Mouse (Mus musculus): ENCODE measurements at regions not wholly inside any gene's neighbourhood (a gene's known extent, or its start where the extent isn't known, plus 50 kb on each side); places are given as distances from the start of the nearest gene placed in this dataset.

DNA sequence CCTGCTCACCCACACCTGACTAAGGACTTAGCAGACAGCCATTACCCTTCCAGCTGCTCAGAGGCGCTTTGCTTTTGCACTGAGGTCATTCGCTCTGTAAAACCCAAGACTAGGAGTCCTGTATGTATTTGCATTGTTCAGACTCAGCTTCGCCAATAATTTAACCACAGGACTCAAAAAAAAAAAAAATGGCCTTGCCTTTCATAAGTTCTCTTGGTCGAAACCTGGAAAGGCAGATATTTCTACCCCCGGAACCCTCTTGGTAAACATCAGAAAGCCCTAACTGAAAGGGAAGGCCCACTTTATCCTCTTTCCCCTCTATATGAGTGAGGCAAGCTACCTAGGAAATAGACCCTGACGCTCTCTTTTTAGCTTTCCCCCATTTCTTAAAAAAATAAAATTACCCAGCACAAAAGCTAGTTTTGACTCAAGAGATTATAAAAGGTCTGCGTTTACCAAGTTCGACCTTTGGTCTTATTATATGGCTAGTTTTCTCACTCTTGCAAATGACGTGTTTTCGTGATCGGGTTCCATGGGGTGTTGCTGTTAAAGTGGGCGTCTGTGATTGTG lies 78.1 kb downstream of the Kcnrg start:
- Histone ChIP-seq H3K36me3 (no peaks in the 10 kb centered on the region), H3K4me2 (replicated peaks) (no peak overlapping the region), H3K27me3 (peaks cover 39% of the 10 kb centered on the region), H3K4me1 (peaks cover 62% of the 10 kb centered on the region), H3K27ac (replicated peaks) (no peak overlapping the region), H3K4me3 (replicated peaks) (no peak overlapping the region), H3K9ac (no peak overlapping the region), H3K9me3 (replicated peaks) (no peaks in the 10 kb centered on the region)
- 45% methylated on average over 12 of the region's 12 CpGs for WGBS
- ATAC-seq (ENCODE audit: insufficient number of reproducible peaks, low FRiP score, low TSS enrichment, low read depth) = no peak

DNA sequence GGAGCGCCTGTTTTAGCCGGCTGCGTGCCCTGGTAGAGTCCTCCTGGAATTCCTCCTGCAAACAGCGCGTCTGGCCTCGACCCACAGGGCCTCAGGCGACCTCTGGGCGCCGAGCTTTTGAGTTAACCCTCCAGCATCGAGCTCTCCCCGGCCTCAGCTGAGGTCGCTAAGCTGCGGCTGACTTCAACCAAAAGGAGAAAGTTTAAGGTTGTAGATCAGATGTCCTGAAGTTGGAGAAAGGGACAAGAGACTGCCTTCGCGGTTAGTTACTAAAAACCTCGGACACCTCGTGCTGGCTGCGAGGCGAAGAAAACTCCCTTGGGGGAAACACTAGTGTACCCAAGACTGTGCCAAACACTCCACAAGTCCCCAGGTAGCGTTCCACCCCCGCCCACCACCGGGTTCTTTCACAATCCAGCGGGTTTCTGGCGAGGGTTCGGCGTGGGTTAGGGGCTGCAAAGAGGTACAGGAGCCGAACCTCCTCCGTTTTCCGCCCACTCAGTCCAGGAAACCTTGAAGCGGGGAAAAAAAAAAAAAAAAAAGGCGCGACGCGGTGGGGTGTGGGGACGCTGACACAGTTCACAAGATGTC lies 78.9 kb downstream of the Kcnrg start:
- 7% methylated on average over 35 of the region's 35 CpGs for WGBS
- Histone ChIP-seq H3K9me3 (replicated peaks) (no peaks in the 10 kb centered on the region), H3K4me2 (replicated peaks) (peak overlapping the region; percentile 69), H3K27me3 (peaks cover 42% of the 10 kb centered on the region), H3K27ac (replicated peaks) (no peak overlapping the region), H3K36me3 (no peaks in the 10 kb centered on the region), H3K4me3 (replicated peaks) (peak overlapping the region; percentile 40), H3K9ac (0 out of 2 replicates have a peak overlapping the region, but pooled peaks have one; percentile 23), H3K4me1 (peaks cover 60% of the 10 kb centered on the region)
- no peak for ATAC-seq (ENCODE audit: insufficient number of reproducible peaks, low FRiP score, low TSS enrichment, low read depth)

GRCm38 (mm10) chr14:61686821-61687341 lies 79.6 kb downstream of the Kcnrg start:
- Histone ChIP-seq H3K9me3 (replicated peaks) (no peaks in the 10 kb centered on the region), H3K27ac (replicated peaks) (no peak overlapping the region), H3K4me3 (replicated peaks) (peak overlapping the region; percentile 40), H3K4me2 (replicated peaks) (peak overlapping the region; percentile 69), H3K4me1 (peaks cover 60% of the 10 kb centered on the region), H3K36me3 (no peaks in the 10 kb centered on the region), H3K27me3 (peaks cover 45% of the 10 kb centered on the region), H3K9ac (no peak overlapping the region)
- 0% methylated on average over 33 of the region's 33 CpGs for WGBS
- no peak for ATAC-seq (ENCODE audit: insufficient number of reproducible peaks, low FRiP score, low TSS enrichment, low read depth)

- Histone ChIP-seq H3K9ac (no peak overlapping the region), H3K9me3 (replicated peaks) (no peaks in the 10 kb centered on the region), H3K4me2 (replicated peaks) (peak overlapping the region; percentile 69), H3K27ac (replicated peaks) (no peak overlapping the region), H3K36me3 (no peaks in the 10 kb centered on the region), H3K4me3 (replicated peaks) (peak overlapping the region; percentile 40), H3K4me1 (peaks cover 60% of the 10 kb centered on the region), H3K27me3 (peaks cover 45% of the 10 kb centered on the region)
- ATAC-seq (ENCODE audit: insufficient number of reproducible peaks, low FRiP score, low TSS enrichment, low read depth) = no peak
- 2% methylated on average over 15 of the region's 15 CpGs for WGBS
These were observed 80.2 kb downstream of the Kcnrg start for GRCm38 (mm10) chr14:61687346-61688012.

GRCm38 (mm10) chr14:61688013-61688520 lies 80.8 kb downstream of the Kcnrg start:
- Histone ChIP-seq H3K4me1 (peaks cover 55% of the 10 kb centered on the region), H3K27me3 (peaks cover 45% of the 10 kb centered on the region), H3K4me2 (replicated peaks) (no peak overlapping the region), H3K4me3 (replicated peaks) (0 out of 2 replicates have a peak overlapping the region, but pooled peaks have one; percentile 40), H3K9me3 (replicated peaks) (no peaks in the 10 kb centered on the region), H3K27ac (replicated peaks) (no peak overlapping the region), H3K9ac (no peak overlapping the region), H3K36me3 (no peaks in the 10 kb centered on the region)
- 8% methylated on average over 11 of the region's 11 CpGs for WGBS
- no peak for ATAC-seq (ENCODE audit: insufficient number of reproducible peaks, low FRiP score, low TSS enrichment, low read depth)

DNA sequence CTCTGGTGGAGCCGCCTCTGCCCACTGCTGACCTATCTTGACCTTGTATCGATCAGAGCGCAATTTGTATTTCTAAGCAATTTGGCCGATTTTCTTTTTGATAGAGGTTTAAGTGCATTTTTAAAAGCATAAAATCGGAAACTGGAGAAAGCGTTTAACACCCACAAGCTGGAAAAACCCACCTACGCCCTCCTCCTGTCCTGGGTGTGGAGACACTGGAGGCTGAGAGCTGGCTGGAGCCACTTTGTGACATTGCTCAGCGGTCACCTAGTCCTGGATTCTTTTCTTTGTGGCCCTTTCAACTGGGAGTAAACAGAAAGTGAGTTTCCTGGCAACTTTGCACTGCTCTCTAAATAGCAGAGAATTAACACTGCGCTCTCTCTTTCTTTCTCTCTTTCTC lies 81.4 kb downstream of the Kcnrg start:
- peaks cover 45% of the 10 kb centered on the region for H3K27me3 ChIP-seq
- H3K36me3 ChIP-seq = no peaks in the 10 kb centered on the region
- H3K4me2 ChIP-seq (replicated peaks) = peak overlapping the region; percentile 49
- ATAC-seq (ENCODE audit: insufficient number of reproducible peaks, low FRiP score, low TSS enrichment, low read depth) = no peak
- H3K27ac ChIP-seq (replicated peaks) = no peak overlapping the region
- 0 out of 2 replicates have a peak overlapping the region, but pooled peaks have one; percentile 9 for H3K4me3 ChIP-seq (replicated peaks)
- 7% methylated on average over 9 of the region's 9 CpGs for WGBS
- no peak overlapping the region for H3K9ac ChIP-seq
- H3K9me3 ChIP-seq (replicated peaks) = no peaks in the 10 kb centered on the region
- H3K4me1 ChIP-seq = peaks cover 49% of the 10 kb centered on the region

GRCm38 (mm10) chr14:61689281-61689680 lies 82.0 kb downstream of the Kcnrg start:
- H3K4me1 ChIP-seq = peaks cover 43% of the 10 kb centered on the region
- H3K27ac ChIP-seq (replicated peaks) = no peak overlapping the region
- H3K27me3 ChIP-seq = peaks cover 40% of the 10 kb centered on the region
- peak overlapping the region; percentile 49 for H3K4me2 ChIP-seq (replicated peaks)
- no peaks in the 10 kb centered on the region for H3K9me3 ChIP-seq (replicated peaks)
- no peak for ATAC-seq (ENCODE audit: insufficient number of reproducible peaks, low FRiP score, low TSS enrichment, low read depth)
- H3K9ac ChIP-seq = no peak overlapping the region
- H3K36me3 ChIP-seq = no peaks in the 10 kb centered on the region
- H3K4me3 ChIP-seq (replicated peaks) = peak overlapping the region; percentile 31
- WGBS = 3% methylated on average over 21 of the region's 21 CpGs

- H3K4me1 ChIP-seq = peaks cover 38% of the 10 kb centered on the region
- ATAC-seq (ENCODE audit: insufficient number of reproducible peaks, low FRiP score, low TSS enrichment, low read depth) = no peak
- no peak overlapping the region for H3K27ac ChIP-seq (replicated peaks)
- 37% methylated on average over 24 of the region's 24 CpGs for WGBS
- H3K36me3 ChIP-seq = no peaks in the 10 kb centered on the region
- H3K4me3 ChIP-seq (replicated peaks) = peak overlapping the region; percentile 31
- peak overlapping the region; percentile 49 for H3K4me2 ChIP-seq (replicated peaks)
- H3K9ac ChIP-seq = no peak overlapping the region
- peaks cover 35% of the 10 kb centered on the region for H3K27me3 ChIP-seq
- H3K9me3 ChIP-seq (replicated peaks) = no peaks in the 10 kb centered on the region
These were observed 82.5 kb downstream of the Kcnrg start for GRCm38 (mm10) chr14:61689776-61690175.

DNA sequence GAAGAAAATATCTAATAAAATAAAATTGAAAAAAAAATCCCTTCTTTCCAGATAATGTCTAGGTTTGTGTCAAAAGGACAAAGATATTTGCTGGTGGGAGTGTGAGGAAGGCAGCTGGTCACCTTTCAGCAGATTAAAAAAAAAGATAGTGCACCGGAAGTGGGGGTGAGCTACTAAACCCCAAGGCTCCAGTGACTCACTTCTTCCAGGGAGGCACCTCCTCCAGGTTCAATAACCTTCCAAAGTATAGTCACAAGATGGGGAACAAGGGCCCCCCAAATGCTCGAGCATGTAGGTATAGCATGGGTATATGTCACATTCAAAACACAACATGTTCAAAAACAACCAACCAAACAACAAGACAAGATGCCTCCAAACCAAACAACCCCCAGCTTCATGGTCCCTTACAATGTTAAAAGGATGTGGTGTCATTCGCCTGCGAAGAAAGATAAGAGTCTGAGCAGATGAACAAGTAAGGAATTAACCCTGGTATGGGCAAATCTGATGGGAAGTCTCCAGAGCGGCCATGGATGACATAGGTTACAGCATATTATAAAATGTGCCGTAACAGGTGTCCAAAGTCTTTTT lies 84.6 kb downstream of the Kcnrg start:
- ATAC-seq (ENCODE audit: insufficient number of reproducible peaks, low FRiP score, low TSS enrichment, low read depth) = no peak

DNA sequence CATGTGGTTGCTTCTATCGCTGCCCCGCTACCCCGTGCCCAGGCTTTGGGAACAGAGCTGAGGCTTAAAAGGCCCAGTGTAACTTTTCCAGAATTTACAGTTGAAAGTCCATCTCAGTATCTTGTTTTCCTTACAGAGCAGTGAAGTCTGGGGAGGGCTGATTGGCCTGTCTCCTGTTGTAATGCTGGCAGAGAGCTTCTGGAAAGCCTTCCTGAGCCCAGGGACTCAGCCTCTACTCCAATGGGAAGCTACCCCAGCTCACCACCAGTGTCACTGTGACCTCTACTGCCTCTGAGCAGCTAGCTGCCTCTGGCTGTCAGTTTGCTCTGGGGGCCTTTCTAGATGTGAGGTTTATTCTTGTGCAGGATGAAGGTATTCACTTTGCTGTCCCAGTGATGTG lies 87.5 kb downstream of the Kcnrg start:
- Histone ChIP-seq H3K4me3 (replicated peaks) (no peak overlapping the region), H3K9me3 (replicated peaks) (no peaks in the 10 kb centered on the region), H3K4me2 (replicated peaks) (no peak overlapping the region), H3K27ac (replicated peaks) (no peak overlapping the region), H3K9ac (no peak overlapping the region), H3K27me3 (peaks cover 11% of the 10 kb centered on the region), H3K4me1 (peaks cover 20% of the 10 kb centered on the region; the same call in 1 of the 2 replicates), H3K36me3 (no peaks in the 10 kb centered on the region)
- no peak for ATAC-seq (ENCODE audit: insufficient number of reproducible peaks, low FRiP score, low TSS enrichment, low read depth)
- WGBS = 91% methylated on average over 3 of the region's 3 CpGs

More for the DNA sequence above, 84.6 kb downstream of the Kcnrg start:
- no peak overlapping the region for H3K4me3 ChIP-seq (replicated peaks)
- H3K27ac ChIP-seq (replicated peaks) = no peak overlapping the region
- no peaks in the 10 kb centered on the region for H3K36me3 ChIP-seq
- H3K4me1 ChIP-seq = peaks cover 26% of the 10 kb centered on the region
- H3K4me2 ChIP-seq (replicated peaks) = no peak overlapping the region
- H3K27me3 ChIP-seq = peaks cover 24% of the 10 kb centered on the region
- H3K9ac ChIP-seq = no peak overlapping the region
- WGBS = 84% methylated on average over 6 of the region's 6 CpGs
- no peaks in the 10 kb centered on the region for H3K9me3 ChIP-seq (replicated peaks)

DNA sequence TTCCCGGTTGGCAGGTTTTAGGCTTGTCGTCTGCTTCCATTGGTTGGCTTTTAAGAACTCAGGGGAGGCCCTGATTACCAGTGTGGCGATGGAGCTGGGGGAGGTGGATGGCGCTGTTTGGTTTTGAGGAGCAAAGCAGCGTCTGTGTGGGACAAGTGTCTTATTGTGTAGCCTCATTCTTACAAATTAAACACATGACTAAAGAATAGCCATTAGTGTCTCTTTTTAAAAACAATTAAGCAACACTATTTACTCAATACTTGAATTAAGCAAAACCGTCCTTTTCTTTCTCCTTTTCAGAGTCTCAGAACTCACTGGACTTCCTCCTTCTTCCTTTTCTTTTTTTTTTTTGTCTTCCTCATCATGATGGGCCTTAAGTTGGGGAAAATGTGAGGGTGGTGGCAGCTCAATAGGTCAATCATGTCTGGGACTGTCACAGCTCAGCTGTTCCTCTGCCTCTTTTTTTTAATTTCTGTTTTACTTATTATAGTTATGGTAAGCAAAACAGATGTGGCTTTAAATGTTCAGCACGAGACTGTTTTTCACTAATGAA lies 89.1 kb downstream of the Kcnrg start:
- no peak overlapping the region for H3K4me2 ChIP-seq (replicated peaks)
- no peak overlapping the region for H3K9ac ChIP-seq
- H3K27me3 ChIP-seq = 0 out of 2 replicates have a peak, but pooled peaks cover under 1% of the 10 kb centered on the region
- H3K27ac ChIP-seq (replicated peaks) = no peak overlapping the region
- WGBS = 63% methylated on average over 7 of the region's 7 CpGs
- H3K36me3 ChIP-seq = no peaks in the 10 kb centered on the region
- peaks cover 17% of the 10 kb centered on the region; the same call in 1 of the 2 replicates for H3K4me1 ChIP-seq
- ATAC-seq (ENCODE audit: insufficient number of reproducible peaks, low FRiP score, low TSS enrichment, low read depth) = no peak
- no peak overlapping the region for H3K4me3 ChIP-seq (replicated peaks)
- no peaks in the 10 kb centered on the region for H3K9me3 ChIP-seq (replicated peaks)
